Mouse (Mus musculus) NIH3T3 (cell line): ENCODE results near the gene Cmklr1.
"Not testable (repeated sequence)": the region's sequence is repeated elsewhere in the genome, so short reads cannot be mapped to it uniquely, and the experiment has no call there.

ENCODE experiments used
- DNase-seq: peaks from one replicate; pipeline ENCODE4 v3.0.0-alpha.2; 2012; ENCODE audit warnings: low read depth

Gene Cmklr1

GRCm38 (mm10) chr5:113585619-113586457, 64.4 kb downstream of the Cmklr1 start:
- DNase-seq: not testable (repeated sequence)

GRCm38 (mm10) chr5:113584439-113584838, 65.8 kb downstream of the Cmklr1 start:
- no peak for DNase-seq

GRCm38 (mm10) chr5:113583424-113584162, 66.6 kb downstream of the Cmklr1 start:
- no peak for DNase-seq

GRCm38 (mm10) chr5:113580801-113581200, 69.4 kb downstream of the Cmklr1 start:
- no peak for DNase-seq

- peak; percentile 19 for DNase-seq
These were observed 70.0 kb downstream of the Cmklr1 start for GRCm38 (mm10) chr5:113580248-113580647.

GRCm38 (mm10) chr5:113579128-113579527, 71.1 kb downstream of the Cmklr1 start:
- no peak for DNase-seq

GRCm38 (mm10) chr5:113578428-113578827, 71.8 kb downstream of the Cmklr1 start:
- DNase-seq: no peak

GRCm38 (mm10) chr5:113577555-113577954, 72.7 kb downstream of the Cmklr1 start:
- no peak for DNase-seq

GRCm38 (mm10) chr5:113570056-113570717, 80.0 kb downstream of the Cmklr1 start:
- peak; percentile 51 for DNase-seq

- DNase-seq: no peak
These were observed 84.4 kb downstream of the Cmklr1 start for GRCm38 (mm10) chr5:113565858-113566257.

- DNase-seq: no peak
These were observed 84.9 kb downstream of the Cmklr1 start for GRCm38 (mm10) chr5:113565101-113565854.

GRCm38 (mm10) chr5:113564463-113564862, 85.8 kb downstream of the Cmklr1 start:
- DNase-seq: no peak
